Mouse (Mus musculus) left cerebral cortex, postnatal 25 days (tissue): ENCODE measurements around the gene Zg16. TPM values are rescaled to one million over a fixed set of nuclear protein-coding genes. Genes with fewer than 3 reads are reported as not detected.

Source experiments
- DNase-seq, 2 experiments: peaks; one replicate each; pipeline ENCODE4 v3.0.0; 2022; ENCODE audit warnings: low spot score in 2 of 2, mixed read lengths in 1 of 2
- intact Hi-C: fragments of 180-260 bp; cut with DNase I; formaldehyde crosslinking; loops from one replicate; pipeline ENCODE4 v1.15.1; 2025
- microRNA-seq, 2 experiments: library from miRNA; unstranded; fragments of <30 nt; microRNA quantifications; one replicate each; pipeline ENCODE4 v1.2.0; 2022
- total RNA-seq, 2 experiments: library from RNA; stranded (reverse); gene quantifications; 2 replicates each; pipeline ENCODE4 v1.2.3; 2021

The Zg16 gene
- total RNA-seq, 2 experiments from 2014 or later = not detected

GRCm38 (mm10) chr7:127014993-127015392 is 72.1 kb downstream of the Zg16 start:
- intact Hi-C loops = loop anchor here (2.0 kb wide), 1 partner anchor 38 kb away; the partner anchor contains the start of gene Cdiptos

GRCm38 (mm10) chr7:127014320-127014719 is 72.8 kb downstream of the Zg16 start, which contains the start of gene Mvp:
Gene Mvp (minus strand): TSS chr7:127014621.
- DNase-seq = peak in 1 of 2 experiments; percentile 30
- intact Hi-C loops = loop anchor here (2.0 kb wide), 1 partner anchor 38 kb away; the partner anchor contains the start of gene Cdiptos

More at GRCm38 (mm10) chr7:127014993-127015392, 72.1 kb downstream of the Zg16 start:
- DNase-seq = no peak

GRCm38 (mm10) chr7:127013385-127013784 is 73.7 kb downstream of the Zg16 start:
- DNase-seq = no peak
- intact Hi-C loops = no loop called here

- intact Hi-C loops = no loop called here
- DNase-seq = no peak
Observed at GRCm38 (mm10) chr7:127012845-127013244, 74.3 kb downstream of the Zg16 start.

- intact Hi-C loops = no loop called here
- no peak for DNase-seq
Observed at GRCm38 (mm10) chr7:127012374-127012773, 74.8 kb downstream of the Zg16 start.

GRCm38 (mm10) chr7:127011717-127012116 is 75.4 kb downstream of the Zg16 start:
- intact Hi-C loops = no loop called here

GRCm38 (mm10) chr7:127011051-127011450 is 76.1 kb downstream of the Zg16 start:
- intact Hi-C loops = no loop called here
- DNase-seq = no peak

More at GRCm38 (mm10) chr7:127011717-127012116, 75.4 kb downstream of the Zg16 start:
- no peak for DNase-seq

- intact Hi-C loops = no loop called here
- no peak for DNase-seq
Observed at GRCm38 (mm10) chr7:127009307-127010085, 77.6 kb downstream of the Zg16 start.

GRCm38 (mm10) chr7:127008239-127009019 is 78.7 kb downstream of the Zg16 start:
- peak; percentile 74 to 93 for DNase-seq
- intact Hi-C loops = loop anchor here (1.0 kb wide), 1 partner anchor 23 kb away; no protein-coding TSS in a partner anchor

GRCm38 (mm10) chr7:127007313-127008024 is 79.7 kb downstream of the Zg16 start:
- intact Hi-C loops = loop anchor here (1.0 kb wide), 1 partner anchor 22 kb away; no protein-coding TSS in a partner anchor
- no peak for DNase-seq

- intact Hi-C loops = no loop called here
- no peak for DNase-seq
Observed at GRCm38 (mm10) chr7:127004122-127004875, 82.8 kb downstream of the Zg16 start.

GRCm38 (mm10) chr7:127003620-127004019 is 83.5 kb downstream of the Zg16 start:
- no peak for DNase-seq
- intact Hi-C loops = no loop called here

Small RNA genes lying within 50 kb of the gene (microRNA-seq; reads per million reads assigned to microRNA genes)
- 0 reads per million in 2 experiments for gene Gm44343

Other genes starting within 250 kb of the Zg16 start
- 10 to 100 TPM; 47.8 to 57.6 TPM for gene Doc2a, start 239.9 kb downstream of the Zg16 start, total RNA-seq
- gene Hirip3, start 225.4 kb downstream of the Zg16 start, total RNA-seq = 10 to 100 TPM; 25.5 to 35.0 TPM
- 10 to 100 TPM; 44.9 to 49.9 TPM for gene Ino80e, start 225.0 kb downstream of the Zg16 start, total RNA-seq
- gene Taok2, start 202.6 kb downstream of the Zg16 start, total RNA-seq = 100 to 1,000 TPM; 149 to 154 TPM
- 10 to 100 TPM; 20.2 to 22.3 TPM for gene Tmem219, start 164.4 kb downstream of the Zg16 start, total RNA-seq
- 100 to 1,000 TPM; 139 TPM for gene Kctd13, start 158.4 kb downstream of the Zg16 start, total RNA-seq
- gene Asphd1, start 137.7 kb downstream of the Zg16 start, total RNA-seq = 10 to 100 TPM; 44.2 to 50.3 TPM
- gene Sez6l2, start 136.8 kb downstream of the Zg16 start, total RNA-seq = 100 to 1,000 TPM; 400 to 404 TPM
- gene Cdipt, start 111.4 kb downstream of the Zg16 start, total RNA-seq = 100 to 1,000 TPM; 194 to 197 TPM
- not detected for gene Cdiptos, start 111.2 kb downstream of the Zg16 start, total RNA-seq
- 1 to 10 TPM; 5.2 to 6.7 TPM for gene Mvp, start 72.7 kb downstream of the Zg16 start, total RNA-seq
- gene Pagr1b, start 70.8 kb downstream of the Zg16 start, total RNA-seq = 1 to 10 TPM in 1 of 2 experiments, under 1 TPM in 1; 0.66 to 2.3 TPM
- gene Pagr1a, start 70.0 kb downstream of the Zg16 start, total RNA-seq = 10 to 100 TPM; 22.5 to 23.9 TPM
- gene Gm42742, start 66.2 kb downstream of the Zg16 start, total RNA-seq = 10 to 100 TPM; 39.2 to 43.8 TPM
- 100 to 1,000 TPM; 191 to 195 TPM for gene Prrt2, start 66.1 kb downstream of the Zg16 start, total RNA-seq
- 100 to 1,000 TPM; 241 to 243 TPM for gene Maz, start 60.3 kb downstream of the Zg16 start, total RNA-seq
- gene Kif22, start 44.9 kb downstream of the Zg16 start, total RNA-seq = 1 to 10 TPM; 5.0 to 5.7 TPM
- gene AI467606, start 4.0 kb upstream of the Zg16 start, total RNA-seq = 1 to 10 TPM; 1.2 to 1.4 TPM
- under 1 TPM in 1 of 2 experiments, not detected in 1; 0.55 TPM for gene Qprt, start 34.9 kb upstream of the Zg16 start, total RNA-seq
- under 1 TPM; 0.09 to 0.14 TPM for gene Spn, start 50.5 kb upstream of the Zg16 start, total RNA-seq
- gene Cd2bp2, start 108.7 kb upstream of the Zg16 start, total RNA-seq = 10 to 100 TPM; 81.7 to 84.1 TPM
- gene Tbc1d10b, start 121.1 kb upstream of the Zg16 start, total RNA-seq = 10 to 100 TPM; 90.2 to 97.5 TPM
- 1 to 10 TPM; 2.8 to 3.3 TPM for gene Mylpf, start 121.6 kb upstream of the Zg16 start, total RNA-seq
- 10 to 100 TPM; 16.9 to 18.6 TPM for gene Zfp553, start 145.7 kb upstream of the Zg16 start, total RNA-seq
- 1 to 10 TPM; 3.4 to 3.6 TPM for gene Sept1, start 145.8 kb upstream of the Zg16 start, total RNA-seq
- gene Zfp771, start 156.9 kb upstream of the Zg16 start, total RNA-seq = 10 to 100 TPM; 55.3 to 55.5 TPM
- 10 to 100 TPM; 30.6 to 31.0 TPM for gene Dctpp1, start 173.4 kb upstream of the Zg16 start, total RNA-seq
- 10 to 100 TPM; 40.5 to 41.3 TPM for gene Sephs2, start 186.7 kb upstream of the Zg16 start, total RNA-seq
- under 1 TPM; 0.34 to 0.94 TPM for gene Itgal, start 208.9 kb upstream of the Zg16 start, total RNA-seq